Mouse (Mus musculus): ENCODE data around the gene Nemp1. TPM values are rescaled to one million over a fixed set of nuclear protein-coding genes. Genes with fewer than 3 reads are reported as not detected.

Nemp1 gene
- 1 to 10 TPM; 5.1 to 6.7 TPM for total RNA-seq (2021)

DNA sequence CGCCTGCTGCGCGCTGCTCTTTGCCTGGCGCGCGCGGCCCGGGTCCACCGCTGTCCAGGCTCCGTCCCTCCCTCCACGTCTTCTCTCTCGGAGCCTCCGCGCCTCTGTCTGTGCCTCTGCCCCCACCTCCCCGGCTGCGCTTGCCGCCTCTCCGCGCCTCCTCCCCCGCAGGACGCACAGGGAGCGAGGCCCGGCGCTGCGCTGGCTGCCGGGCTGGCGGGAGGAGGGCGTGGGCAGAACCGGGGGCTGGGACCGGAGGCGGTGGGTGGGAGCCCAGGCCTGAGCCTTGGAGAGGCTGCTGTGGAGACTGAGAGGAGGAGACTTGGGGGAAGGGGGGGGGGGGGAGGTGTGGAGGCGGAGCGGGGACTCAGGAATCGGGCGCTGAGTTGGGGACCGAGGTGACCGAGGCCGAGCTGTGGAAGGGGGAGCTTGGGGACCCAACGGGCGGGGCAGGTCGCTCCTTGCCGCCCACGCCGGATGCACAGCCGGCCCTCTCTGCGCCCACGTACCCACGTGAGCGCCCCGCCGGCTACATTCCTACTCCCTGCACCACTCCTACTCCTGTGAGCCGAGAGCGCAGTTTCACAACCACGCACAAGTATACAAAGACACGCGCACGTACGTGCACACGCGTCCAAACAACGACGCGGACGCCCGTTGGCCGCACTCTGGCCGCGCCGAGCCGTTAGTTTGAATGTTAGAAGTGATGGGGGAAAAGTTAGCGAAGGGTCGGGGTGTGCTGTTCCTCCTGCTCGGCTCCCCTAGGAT, at the start of gene Nemp1:
Gene Nemp1 (plus strand): TSS at position 401 of the 768 bp plus-strand sequence.
- peak; percentile 73 to 77 for DNase-seq

DNA sequence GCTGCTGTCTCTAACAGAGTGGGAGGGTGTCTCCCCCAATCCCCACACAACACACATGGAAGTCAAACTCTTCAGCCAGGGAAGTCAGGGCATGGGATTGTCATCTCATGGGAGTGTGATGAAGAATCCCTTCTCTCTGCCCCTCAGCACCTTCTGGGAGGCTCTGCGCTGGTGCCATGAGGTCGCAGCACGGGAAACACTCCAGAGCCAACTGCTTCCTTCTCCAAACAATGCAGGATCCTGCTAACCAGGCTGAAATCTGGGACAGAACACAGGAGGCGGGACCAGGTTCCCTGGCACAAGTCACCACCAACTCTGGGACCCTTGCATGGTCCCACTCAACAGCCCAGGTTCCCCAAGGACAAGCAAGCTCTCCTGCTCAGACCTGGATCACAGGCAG, 49.4 kb upstream of the Nemp1 start:
- no peak for DNase-seq

DNA sequence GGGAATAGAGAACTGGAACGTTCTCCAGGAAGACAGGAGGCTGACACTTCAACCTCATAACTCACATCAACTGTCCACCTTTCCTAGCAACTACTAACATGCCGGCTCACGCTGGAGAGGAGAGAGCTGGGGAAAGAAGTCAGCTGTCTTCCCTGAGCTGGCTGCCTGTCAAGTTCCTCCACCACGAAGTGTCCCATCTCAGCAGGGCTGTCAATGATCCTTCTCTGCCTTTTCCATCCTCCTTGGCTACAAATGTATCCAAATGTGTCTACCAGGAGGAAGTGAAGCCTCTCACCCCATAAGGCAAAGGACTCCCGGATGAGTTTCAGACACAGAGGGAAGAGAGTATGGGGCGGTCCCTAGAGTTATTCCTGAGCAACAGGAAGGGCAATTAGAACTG, 48.5 kb upstream of the Nemp1 start:
- DNase-seq, result no peak

DNA sequence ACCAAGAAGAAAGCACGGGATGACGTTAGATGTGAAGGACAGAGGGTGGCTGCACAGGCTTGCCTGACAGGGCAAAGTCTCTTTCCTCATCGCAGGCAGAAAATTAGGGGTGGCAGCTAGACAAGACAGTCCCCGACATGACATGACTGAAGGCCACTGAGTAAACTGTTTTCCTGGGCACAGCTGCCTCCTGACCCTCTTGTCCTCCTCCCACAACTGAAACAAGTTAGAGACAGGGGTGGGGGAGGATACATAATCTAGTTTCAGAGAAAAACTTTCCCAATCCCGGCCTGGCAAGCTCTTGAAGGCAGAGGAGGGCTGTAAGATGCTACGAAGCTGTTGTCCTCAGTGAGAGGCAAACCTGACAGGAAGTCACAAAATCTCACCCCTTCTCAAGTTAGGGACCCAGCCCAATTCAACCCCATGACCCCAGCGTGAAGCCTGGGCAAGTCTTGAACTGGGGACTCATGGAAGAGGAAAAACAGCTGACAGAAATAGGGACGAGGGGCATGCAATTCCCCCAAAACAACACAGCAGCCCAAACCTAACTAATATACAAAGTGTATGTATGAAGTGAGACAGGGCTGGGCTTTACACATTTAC, 47.5 kb upstream of the Nemp1 start:
- no peak for DNase-seq

DNA sequence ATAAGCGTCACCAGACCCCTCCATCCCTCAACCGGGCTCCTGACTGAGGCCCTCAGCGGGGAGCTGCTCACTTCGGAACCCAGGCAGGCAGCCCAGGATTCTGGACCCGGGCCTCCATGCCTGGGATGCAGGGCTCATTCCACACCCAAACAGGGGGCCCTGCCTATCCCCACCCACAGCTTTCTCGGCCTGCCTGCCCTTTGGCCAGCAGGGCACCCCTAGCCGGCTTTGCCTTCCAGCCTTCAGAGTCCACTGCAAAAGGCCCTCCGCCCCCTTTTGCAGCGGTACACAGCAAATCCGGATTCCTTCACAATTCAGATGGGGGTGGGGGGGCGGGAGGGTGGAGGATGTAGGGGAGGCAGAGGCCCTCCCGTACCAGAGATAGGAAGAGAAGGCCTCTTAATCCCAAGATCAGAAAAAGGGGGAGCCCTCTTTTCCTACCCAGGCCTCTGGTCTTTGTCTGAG, 46.7 kb upstream of the Nemp1 start:
- peak in 1 of 2 experiments; percentile 36 for DNase-seq

DNA sequence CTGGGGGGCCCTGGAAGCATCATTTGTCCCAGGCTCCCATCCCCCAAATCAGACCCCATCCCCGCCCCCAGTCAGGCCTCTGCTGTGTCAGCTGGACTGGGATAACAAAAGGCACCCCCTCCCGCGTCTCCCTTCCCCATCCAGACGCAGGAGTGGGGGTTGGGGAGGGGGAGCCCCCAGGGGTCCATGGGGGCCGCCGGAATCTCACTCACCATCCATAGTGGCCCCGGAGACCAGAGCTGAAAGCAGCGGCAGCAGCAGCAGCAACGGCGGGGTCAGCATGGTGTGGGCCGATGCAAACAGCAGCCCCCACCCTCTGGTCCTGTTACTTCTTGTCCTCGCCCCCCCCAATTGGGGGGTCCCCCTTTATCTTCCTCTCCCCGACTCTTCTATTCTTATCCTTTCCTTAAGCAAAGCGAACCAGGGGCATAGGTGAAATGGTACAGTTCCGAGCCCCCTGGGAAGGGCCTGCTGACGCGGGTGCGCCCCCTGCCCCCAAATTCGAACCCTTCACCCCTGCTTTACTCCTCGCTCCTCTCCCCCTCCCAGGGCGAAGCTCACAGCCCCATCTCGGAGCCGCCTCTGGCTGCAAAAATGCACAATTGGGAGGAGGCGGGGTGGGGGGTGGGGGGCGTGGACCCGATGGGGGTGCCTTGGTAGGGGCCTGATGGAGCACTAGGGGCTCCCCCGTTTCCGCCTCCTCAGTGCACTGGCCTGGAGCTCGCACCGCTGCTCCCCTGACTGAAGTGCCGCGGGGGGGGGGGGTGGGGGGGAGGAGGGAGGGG, 46.1 kb upstream of the Nemp1 start, which contains the start of gene Lrp1:
Gene Lrp1 (minus strand): TSS at position 743 of the 785 bp plus-strand sequence.
- DNase-seq, result no peak

DNA sequence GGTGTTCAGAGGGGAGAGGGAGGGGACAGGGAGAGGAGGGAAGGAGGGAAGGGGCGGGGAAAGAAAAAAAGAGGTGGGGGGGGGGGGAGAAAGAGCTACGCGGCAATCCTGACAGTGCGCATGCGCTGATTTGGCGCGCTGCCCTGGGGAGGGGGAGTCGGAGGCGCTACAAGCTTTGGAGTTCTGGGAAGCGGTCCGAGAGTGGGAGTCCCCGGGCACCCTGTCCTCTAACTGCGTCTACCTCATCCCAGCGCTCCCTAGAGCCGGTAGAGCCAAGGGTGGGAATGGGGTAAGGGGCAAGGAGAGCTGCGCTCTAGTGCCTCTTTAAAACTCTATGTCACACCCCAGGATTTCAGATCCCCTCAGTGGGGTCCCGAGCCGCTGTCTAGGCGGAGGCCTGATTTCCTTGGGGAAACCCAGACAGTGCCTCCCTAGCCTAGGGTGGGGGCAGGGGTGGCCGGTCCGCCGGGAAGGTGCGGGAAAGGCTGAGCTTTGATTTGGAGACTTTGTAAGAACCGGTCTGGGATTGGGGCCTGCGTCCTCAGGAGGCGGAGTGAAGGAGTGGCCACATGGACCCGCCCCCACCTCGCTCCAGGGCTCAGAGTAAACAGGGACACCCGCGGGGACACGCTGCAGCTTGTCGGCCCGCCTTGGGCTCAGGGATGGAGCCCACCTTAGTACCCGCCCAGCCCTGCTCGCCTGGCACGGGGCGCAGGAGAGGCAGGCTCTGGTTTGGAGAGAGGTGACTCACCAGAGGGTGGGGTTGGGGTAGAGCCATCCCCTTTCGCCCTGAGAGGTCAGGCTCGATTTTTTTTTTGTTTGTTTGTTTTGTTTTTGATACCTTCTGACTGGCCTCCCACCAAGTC, 45.3 kb upstream of the Nemp1 start:
- DNase-seq, result peak; percentile 86 to 88

DNA sequence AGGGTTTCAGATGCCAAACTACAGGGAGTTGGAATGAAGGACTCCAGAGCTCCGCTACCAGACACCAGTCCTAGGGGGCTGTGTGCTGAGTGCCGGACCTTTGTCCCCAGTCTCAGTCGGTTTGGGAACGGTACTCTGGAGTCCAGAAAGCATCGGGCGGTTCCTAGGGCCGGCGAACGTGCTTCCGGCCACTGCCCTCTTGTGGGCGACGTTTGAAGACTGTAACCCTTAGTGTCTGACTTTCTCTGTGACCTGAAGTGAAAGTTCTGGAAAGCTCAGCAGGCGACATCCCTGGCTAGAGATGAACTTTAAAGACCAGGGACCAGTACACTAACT, 44.7 kb upstream of the Nemp1 start:
- DNase-seq, result no peak

DNA sequence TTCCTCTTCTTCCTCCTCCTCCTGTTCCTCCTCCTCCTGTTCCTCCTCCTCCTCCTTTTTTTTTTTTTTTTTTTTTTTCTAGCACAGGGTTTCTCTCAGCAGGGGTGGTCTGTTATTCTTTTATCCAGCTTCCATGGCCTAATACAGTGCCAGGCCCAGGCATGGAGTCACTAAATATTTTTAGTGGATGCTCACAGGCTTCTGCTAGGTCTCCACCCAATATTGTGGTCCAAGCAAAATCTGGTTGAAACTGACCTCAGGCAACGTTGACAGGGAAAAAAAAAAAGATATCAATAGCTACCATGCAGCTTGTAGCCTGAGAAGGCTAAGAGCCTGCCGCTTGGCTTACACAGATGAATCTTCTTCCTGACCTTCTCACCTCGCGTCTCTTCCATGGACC, 44.0 kb upstream of the Nemp1 start:
- no peak for DNase-seq

DNA sequence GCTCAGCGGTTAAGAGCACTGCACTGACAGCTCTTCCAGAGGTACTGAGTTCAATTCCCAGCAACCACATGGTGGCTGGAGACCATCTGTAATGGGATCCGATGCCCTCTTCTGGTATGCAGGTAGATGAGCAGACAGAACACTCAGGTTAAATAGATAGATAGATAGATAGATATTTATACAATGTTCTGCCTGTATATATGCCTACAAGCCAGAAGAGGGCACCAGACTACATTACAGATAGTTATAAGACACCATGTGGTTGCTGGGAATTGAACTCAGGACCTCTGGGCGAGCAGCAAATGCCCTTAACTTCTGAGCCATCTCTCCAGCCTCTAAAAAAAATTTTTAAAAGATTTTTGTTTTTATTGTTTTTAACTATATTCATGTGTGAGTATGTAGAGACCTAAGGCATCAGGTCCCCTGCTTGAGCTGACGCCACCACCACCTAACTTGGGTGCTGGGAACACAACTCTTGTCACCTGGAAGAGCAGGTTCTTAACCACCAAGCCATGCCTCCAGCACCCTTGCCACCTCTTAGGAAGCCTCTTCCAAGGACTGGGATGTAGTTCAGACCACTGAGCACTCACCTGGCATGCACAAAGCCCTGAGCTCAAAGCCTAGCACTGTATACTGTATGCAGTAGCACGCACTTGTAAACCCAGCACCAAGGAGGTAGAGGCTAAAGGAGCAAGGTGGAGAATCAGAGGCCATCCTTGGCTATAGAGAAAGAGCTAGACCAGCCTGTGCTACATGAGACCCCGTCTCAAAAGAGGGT, 43.1 kb upstream of the Nemp1 start:
- no peak for DNase-seq

DNA sequence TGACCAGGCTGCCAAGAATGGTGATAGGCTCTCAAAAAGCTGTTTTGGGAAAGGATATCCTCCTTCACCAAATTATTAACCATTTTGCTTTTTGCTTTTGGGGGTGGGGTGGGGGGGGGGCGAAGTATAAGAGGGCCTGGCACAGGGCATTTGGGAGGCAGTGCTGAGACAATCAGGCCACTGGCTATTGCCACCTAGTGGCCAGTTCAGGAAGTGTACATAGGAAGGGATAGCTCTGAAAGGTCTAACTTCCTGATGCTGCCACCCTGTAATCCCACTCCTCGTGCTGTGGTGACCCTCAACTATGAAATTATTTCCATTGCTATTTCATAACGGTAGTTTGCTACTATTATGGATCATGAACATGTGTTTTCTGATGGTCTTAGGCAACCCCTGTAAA, 40.3 kb upstream of the Nemp1 start:
- no peak for DNase-seq

DNA sequence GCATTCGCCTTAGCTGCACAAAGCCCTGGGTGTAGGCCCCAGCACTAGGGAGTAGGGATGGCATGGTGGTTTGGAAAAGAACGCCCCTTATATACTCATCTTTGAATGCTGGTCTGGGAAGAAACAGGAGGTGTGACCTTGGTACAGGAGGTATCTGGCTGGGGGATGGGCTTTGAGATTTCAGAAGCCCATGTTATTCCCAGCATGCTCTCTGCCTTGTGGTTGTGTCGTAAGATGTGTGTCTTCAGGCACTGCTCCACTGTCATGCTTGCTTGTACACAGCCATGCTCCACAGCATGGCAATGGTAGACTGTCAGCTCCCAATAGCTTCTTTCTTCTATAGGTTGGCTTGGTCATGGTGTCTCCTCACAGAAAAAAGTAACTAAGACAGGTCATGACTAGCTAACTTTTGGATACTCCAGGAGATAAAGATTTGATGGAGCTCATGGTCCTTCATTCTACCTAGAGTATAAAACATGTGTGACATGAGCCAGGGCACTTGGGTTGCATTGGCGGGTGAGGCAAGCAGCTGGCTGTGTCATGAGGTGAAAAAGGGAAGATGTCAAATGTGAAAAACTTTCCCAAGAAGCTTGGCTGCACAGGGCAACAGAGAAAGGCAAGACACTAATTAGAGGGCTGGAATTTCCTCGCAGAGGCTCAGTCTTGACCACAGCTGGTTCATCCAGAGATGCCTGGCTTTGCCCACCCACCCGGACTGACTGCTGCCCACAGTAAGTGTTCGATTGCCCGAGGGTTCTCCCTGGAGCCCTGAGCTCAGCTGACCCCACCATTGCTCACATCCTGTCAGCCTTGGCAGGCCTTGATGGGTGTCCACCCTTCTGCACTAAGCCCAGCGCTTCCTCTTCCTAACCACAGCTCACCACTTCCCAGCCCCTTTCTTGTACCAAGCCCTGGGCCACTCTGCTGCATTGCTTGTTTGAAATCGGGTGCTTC, 35.2 kb upstream of the Nemp1 start:
- DNase-seq, result no peak

DNA sequence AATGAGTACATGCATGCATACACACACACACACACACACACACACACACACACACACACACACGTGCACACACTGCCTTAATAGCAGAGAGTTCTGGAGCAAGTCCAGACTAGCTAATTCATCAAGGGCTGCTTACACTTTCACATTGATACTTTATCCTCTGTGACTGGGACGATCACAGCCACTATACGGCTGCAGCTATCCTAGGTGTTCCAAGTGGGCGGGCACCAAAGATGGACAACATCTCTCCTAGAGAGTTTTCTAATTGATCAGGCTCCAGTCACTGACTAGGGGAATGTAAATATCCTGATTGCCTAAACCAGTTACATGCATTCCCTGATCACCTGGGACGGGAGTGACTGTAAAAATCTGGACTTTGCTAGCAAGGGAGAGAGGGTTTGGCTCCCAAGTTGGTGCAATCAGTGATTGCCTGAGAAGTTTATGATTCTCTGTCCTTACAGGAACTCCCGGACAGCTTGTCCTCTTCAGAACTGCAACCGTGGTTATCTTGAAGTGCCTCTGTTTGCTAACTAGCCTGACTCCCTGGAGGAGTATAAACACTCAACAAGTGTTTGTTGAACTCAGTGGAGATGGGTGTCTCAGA, 33.9 kb upstream of the Nemp1 start:
- DNase-seq, result no peak

DNA sequence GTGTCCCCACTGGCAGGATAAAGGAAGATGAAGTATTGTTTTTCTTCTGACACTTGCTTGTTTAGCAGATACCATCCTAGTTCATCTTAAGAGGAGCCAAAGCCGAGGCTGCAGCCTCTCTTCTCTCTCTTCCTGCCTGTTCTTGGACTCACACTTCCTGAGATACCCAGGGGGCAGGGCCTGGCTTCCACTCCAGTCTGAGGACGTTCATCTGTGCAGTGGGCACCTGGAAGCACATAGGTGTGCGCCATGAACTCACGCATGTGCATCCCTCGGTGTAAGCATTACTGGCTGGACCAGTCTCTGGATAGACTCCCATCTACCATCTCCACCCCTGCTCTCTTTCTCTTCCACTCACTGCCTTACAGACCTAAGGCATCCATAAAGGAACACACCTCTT, 26.3 kb upstream of the Nemp1 start:
- no peak for DNase-seq

DNA sequence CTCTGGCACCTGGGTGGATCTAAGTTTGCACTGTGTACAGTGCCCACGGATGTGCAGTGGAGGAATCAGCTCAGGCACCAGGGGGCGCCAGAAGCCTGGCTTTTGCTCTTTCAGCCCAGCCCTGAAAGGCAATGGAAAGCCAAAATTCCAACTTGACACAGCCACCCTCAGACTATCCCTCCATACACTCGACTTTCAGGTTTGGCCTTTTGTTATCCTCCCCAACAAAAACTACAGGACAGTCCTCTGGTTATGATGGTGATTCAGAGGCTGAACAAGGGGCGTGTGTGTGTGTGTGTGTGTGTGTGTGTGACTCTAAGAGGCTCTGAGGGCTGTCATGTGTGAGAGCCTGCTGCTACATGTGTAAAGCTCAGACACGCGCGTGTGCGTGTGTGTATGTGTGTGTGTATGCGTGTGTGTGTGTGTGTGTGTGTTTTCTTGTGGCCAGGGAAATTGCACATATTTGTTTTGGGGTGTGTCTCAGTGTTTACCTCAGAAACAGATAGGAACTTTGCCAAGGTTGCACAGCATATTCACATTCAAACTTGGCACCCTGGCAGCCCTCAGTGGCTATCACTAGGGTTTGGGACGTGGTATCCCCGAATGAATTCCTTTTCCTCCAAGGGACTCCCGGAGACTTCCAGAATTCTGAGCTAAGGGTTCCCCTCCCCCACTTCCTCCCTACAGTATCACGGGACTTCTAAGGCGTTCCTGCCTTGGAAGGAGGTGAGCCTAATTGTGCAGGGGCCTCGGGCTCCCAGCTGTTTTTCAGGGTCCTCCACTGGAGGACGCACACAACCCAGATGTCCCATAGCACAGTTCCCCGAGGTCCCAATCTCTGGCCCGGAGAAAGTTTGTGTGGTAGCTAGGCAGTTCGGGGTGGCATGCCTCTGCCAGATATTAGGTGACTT, 24.6 kb upstream of the Nemp1 start:
- DNase-seq, result peak; percentile 78 to 84

DNA sequence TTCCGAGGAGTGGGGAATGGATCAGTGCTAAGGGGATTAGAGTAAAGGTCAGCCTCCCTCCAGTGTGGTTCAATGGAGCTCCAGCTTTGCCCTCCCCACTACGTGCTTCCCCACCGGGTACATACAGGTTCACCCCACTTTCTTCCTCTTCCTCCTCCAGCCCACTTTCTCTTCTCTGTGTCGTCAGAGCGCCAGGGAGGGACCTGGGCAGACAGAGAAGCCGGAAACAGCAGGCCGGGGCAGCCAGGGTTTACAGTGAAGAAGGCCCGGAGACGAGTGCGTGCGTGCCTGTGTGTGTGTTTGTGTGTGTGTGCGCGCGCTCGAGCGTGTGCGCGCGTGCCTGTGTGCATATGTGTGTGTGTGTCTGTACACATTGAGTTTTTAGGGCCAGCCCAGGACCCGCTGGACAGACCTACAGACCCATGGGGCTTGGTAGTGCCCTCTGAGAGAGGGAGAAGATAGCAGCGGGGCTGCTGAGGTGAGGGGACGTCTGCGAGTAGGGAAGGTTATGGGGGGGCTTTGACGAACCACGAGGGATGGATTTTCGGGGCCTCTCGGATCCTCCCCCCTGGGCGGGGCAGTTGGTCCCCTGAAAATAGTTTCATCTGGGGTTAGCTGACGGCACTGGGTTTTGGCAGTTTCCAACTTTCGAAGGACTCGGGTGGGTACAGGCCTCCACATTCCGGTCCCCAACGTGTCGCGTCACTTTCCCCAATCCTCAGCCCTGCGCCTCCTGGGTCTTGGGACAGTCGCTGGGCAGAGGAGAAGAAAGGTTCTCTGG, 23.7 kb upstream of the Nemp1 start, which contains the start of gene Stat6:
Gene Stat6 (plus strand): TSS at position 215 of the 781 bp plus-strand sequence.
- DNase-seq, result peak in 1 of 2 experiments; percentile 20

DNA sequence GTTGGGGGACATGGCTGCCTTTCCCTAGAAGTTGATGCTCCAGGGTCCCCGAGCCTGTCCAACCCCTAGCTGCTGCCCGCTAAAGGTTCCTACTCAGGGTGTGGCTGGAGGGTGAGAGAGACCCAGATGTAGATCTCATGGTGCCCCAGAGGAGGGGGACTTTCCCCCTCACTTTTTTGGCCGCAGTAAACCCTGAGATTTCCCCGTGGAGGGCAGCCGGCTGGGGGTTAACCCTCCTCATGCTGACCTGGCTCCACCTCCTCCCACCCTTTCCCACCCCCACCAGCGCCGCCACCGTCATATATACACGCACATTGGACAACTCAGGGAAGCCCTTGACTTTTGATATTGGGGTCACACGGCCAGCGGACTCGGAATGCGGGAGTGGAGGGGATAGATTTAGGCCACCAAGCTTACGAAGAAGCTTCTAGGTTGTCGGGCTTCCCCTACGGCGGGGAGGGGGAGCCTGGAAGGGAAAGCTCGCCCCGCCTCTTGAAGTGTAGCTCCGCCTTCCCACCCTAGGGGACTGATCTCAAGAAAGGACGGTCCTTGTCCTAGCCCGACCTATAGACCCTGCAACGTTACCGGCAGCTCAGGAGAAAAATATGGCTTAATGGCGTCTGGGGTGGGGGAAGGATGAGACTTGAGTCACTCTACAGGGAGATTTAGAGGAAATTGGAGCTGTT, 23.0 kb upstream of the Nemp1 start:
- DNase-seq, result peak in 1 of 2 experiments; percentile 18

Data from layer of hippocampus, postnatal 36 days (tissue).